Comparison of ENCODE assay signal across 14 mouse cellular contexts in genomic region chr9:122837216-122837615, GRCm38 (mm10). TPM values are rescaled to one million over a fixed set of nuclear protein-coding genes. Genes with fewer than 3 reads are reported as not detected.
A peak's percentile ranks its signal among the peaks of the same experiment; 100 is the strongest.
DNase-seq lines count a peak whose midpoint lies in the region; ATAC-seq and TF ChIP-seq lines count a peak whose summit lies in the region.
"Had no signal": no experiment of that assay in that cellular context is flagged by ENCODE, and none has a peak within 500 bp of the region (broad histone marks: within the 10 kb centered on the region; RNA-seq: fewer than 3 reads in every experiment).

No protein-coding gene starts in this region.

- no peak overlapping the region for H3K4me2 ChIP-seq in hindbrain, embryonic 12.5 days (replicated peaks)
- no peak overlapping the region for H3K4me2 ChIP-seq in hindbrain, embryonic 11.5 days (replicated peaks; ENCODE audit: low read depth, low read length)
- 0 out of 2 replicates have a peak overlapping the region, but pooled peaks have one; percentile 28 for H3K4me2 ChIP-seq in embryonic facial prominence, embryonic 15.5 days (replicated peaks)
- peak overlapping the region; percentile 22; the same call in 1 of the 2 replicates for H3K4me2 ChIP-seq in limb, embryonic 14.5 days (replicated peaks; ENCODE audit: low read depth, low read length, severe bottlenecking)
- H3K4me2 ChIP-seq: neural tube, embryonic 12.5 days had no signal

- peaks cover 9% of the 10 kb centered on the region for H3K36me3 ChIP-seq in hindbrain, embryonic 12.5 days
- no peaks in the 10 kb centered on the region for H3K36me3 ChIP-seq in hindbrain, embryonic 11.5 days (ENCODE audit: control insufficient read depth, insufficient read depth, low read length)
- H3K36me3 ChIP-seq in E14TG2a.4 (ENCODE audit: insufficient read depth, low read length) = 0 out of 2 replicates have a peak, but pooled peaks cover 3% of the 10 kb centered on the region
- H3K36me3 ChIP-seq in embryonic facial prominence, embryonic 15.5 days = peaks cover 8% of the 10 kb centered on the region
- peaks cover 13% of the 10 kb centered on the region for H3K36me3 ChIP-seq in limb, embryonic 14.5 days (ENCODE audit: control insufficient read depth, insufficient read depth, low read length)

- H3K4me1 ChIP-seq in hindbrain, embryonic 12.5 days = peaks cover 8% of the 10 kb centered on the region
- H3K4me1 ChIP-seq in hindbrain, embryonic 11.5 days (replicated peaks; ENCODE audit: control insufficient read depth, insufficient read depth, low read length) = no peaks in the 10 kb centered on the region
- peaks cover 24% of the 10 kb centered on the region for H3K4me1 ChIP-seq in E14TG2a.4 (replicated peaks; ENCODE audit: low read depth, low read length)
- H3K4me1 ChIP-seq in embryonic facial prominence, embryonic 15.5 days = peaks cover 21% of the 10 kb centered on the region
- peaks cover 23% of the 10 kb centered on the region for H3K4me1 ChIP-seq in limb, embryonic 14.5 days (ENCODE audit: control insufficient read depth, insufficient read depth, low read length)

- no peaks in the 10 kb centered on the region for H3K9me3 ChIP-seq in hindbrain, embryonic 12.5 days (replicated peaks)
- H3K9me3 ChIP-seq in hindbrain, embryonic 11.5 days (ENCODE audit: control insufficient read depth, low read length) = no peaks in the 10 kb centered on the region
- peaks cover 3% of the 10 kb centered on the region; the same call in 1 of the 2 replicates for H3K9me3 ChIP-seq in E14TG2a.4 (ENCODE audit: low read length)
- H3K9me3 ChIP-seq in embryonic facial prominence, embryonic 15.5 days (replicated peaks) = no peaks in the 10 kb centered on the region
- no peaks in the 10 kb centered on the region for H3K9me3 ChIP-seq in limb, embryonic 14.5 days (ENCODE audit: control insufficient read depth, low read length)
- H3K9me3 ChIP-seq: neural tube, embryonic 12.5 days had no signal

- no peak overlapping the region for H3K9ac ChIP-seq in hindbrain, embryonic 12.5 days
- H3K9ac ChIP-seq in hindbrain, embryonic 11.5 days (ENCODE audit: low read depth, low read length) = no peak overlapping the region
- H3K9ac ChIP-seq in embryonic facial prominence, embryonic 15.5 days = no peak overlapping the region
- H3K9ac ChIP-seq in limb, embryonic 14.5 days (ENCODE audit: low read depth, low read length, severe bottlenecking) = no peak overlapping the region
- H3K9ac ChIP-seq: neural tube, embryonic 12.5 days had no signal

- peak overlapping the region; percentile 49 for H3K27ac ChIP-seq in hindbrain, embryonic 12.5 days
- H3K27ac ChIP-seq in hindbrain, embryonic 11.5 days (ENCODE audit: low read depth, low read length) = no peak overlapping the region
- peak overlapping the region; percentile 73 for H3K27ac ChIP-seq in embryonic facial prominence, embryonic 15.5 days (replicated peaks)
- peak overlapping the region; percentile 79 for H3K27ac ChIP-seq in limb, embryonic 14.5 days (replicated peaks; ENCODE audit: low read depth, low read length)
- H3K27ac ChIP-seq: neural tube, embryonic 12.5 days had no signal

- no peak for TF ChIP-seq CTCF in E14TG2a.4 (conservative IDR thresholded peaks at IDR 0.05; ENCODE audit: low read length)

- WGBS in hindbrain, embryonic 12.5 days = 89% methylated on average over 4 of the region's 4 CpGs
- 86% methylated on average over 4 of the region's 4 CpGs for WGBS in hindbrain, embryonic 11.5 days
- WGBS in embryonic facial prominence, embryonic 15.5 days = 76% methylated on average over 4 of the region's 4 CpGs
- WGBS in limb, embryonic 14.5 days = 65% methylated on average over 4 of the region's 4 CpGs

- peak; percentile 35; the same call in 1 of the 2 replicates for ATAC-seq in hindbrain, embryonic 12.5 days (ENCODE audit: low FRiP score)
- ATAC-seq in hindbrain, embryonic 11.5 days (ENCODE audit: low FRiP score) = no peak
- no peak for ATAC-seq in embryonic facial prominence, embryonic 15.5 days (ENCODE audit: insufficient number of reproducible peaks, low FRiP score, low TSS enrichment, low read depth)
- ATAC-seq in limb, embryonic 14.5 days (ENCODE audit: low FRiP score, low read depth) = no peak
- ATAC-seq in monocyte, adult 5-6 weeks (replicated peaks; ENCODE audit: insufficient number of reproducible peaks, low FRiP score, low TSS enrichment, poor library complexity, severe bottlenecking) = no peak

- DNase-seq in hindbrain, embryonic 11.5 days (ENCODE audit: low spot score) = no peak
- no peak for DNase-seq in limb, embryonic 14.5 days (ENCODE audit: low spot score)
- no peak for DNase-seq in layer of hippocampus, adult 11-12 months (ENCODE audit: low spot score)

- no peaks in the 10 kb centered on the region for H3K27me3 ChIP-seq in hindbrain, embryonic 12.5 days
- no peaks in the 10 kb centered on the region for H3K27me3 ChIP-seq in hindbrain, embryonic 11.5 days (ENCODE audit: control insufficient read depth, insufficient read depth, low read length)
- H3K27me3 ChIP-seq in E14TG2a.4 (ENCODE audit: insufficient read depth, low read length) = no peaks in the 10 kb centered on the region
- H3K27me3 ChIP-seq in embryonic facial prominence, embryonic 15.5 days = no peaks in the 10 kb centered on the region
- no peaks in the 10 kb centered on the region for H3K27me3 ChIP-seq in limb, embryonic 14.5 days (ENCODE audit: control insufficient read depth, insufficient read depth, low read length)
- H3K27me3 ChIP-seq: neural tube, embryonic 12.5 days had no signal

- TF ChIP-seq POLR2A in limb, embryonic 14.5 days (IDR thresholded peaks at IDR 0.05; ENCODE audit: borderline replicate concordance, extremely low read depth, insufficient read depth, insufficient read length) = no peak

- no peak overlapping the region for H3K4me3 ChIP-seq in hindbrain, embryonic 12.5 days
- no peak overlapping the region for H3K4me3 ChIP-seq in hindbrain, embryonic 11.5 days (ENCODE audit: low read depth, low read length)
- H3K4me3 ChIP-seq in E14TG2a.4 (replicated peaks; ENCODE audit: low read length) = peak overlapping the region; percentile 43; the same call in 1 of the 2 replicates
- no peak overlapping the region for H3K4me3 ChIP-seq in embryonic facial prominence, embryonic 15.5 days (replicated peaks)
- no peak overlapping the region for H3K4me3 ChIP-seq in limb, embryonic 14.5 days (replicated peaks; ENCODE audit: low read length)
- H3K4me3 ChIP-seq: neural tube, embryonic 12.5 days had no signal

RNA-seq across cellular contexts. Expression of gene Gm35549, which starts 6.6 kb away (rescaled TPM):
- 1.1 TPM in 2 replicates for polyA plus RNA-seq in hindbrain, embryonic 12.5 days (2016; fragmentation: Nextera tagmentation; extraction: Ambion mirVana)
- 0.62 TPM in 1 of 2 replicates, not detected in the other for polyA plus RNA-seq in hindbrain, embryonic 11.5 days (2014; fragmentation: Nextera tagmentation; extraction: Ambion mirVana)
- polyA plus RNA-seq in embryonic facial prominence, embryonic 15.5 days (2015; fragmentation: Nextera tagmentation; extraction: Ambion mirVana) = 0.85 and 1.1 TPM in 2 replicates
- not detected in 2 replicates for polyA plus RNA-seq in limb, embryonic 14.5 days (2012; rRNA removed)
- polyA plus RNA-seq in limb, embryonic 14.5 days (2014; fragmentation: Nextera tagmentation; extraction: Ambion mirVana) = 0.45 and 0.82 TPM in 2 replicates
- total RNA-seq in monocyte, adult 5-6 weeks (2017) = not detected in 3 replicates
- total RNA-seq: adrenal gland, postnatal 36 days; heart, adult 18-20 months; layer of hippocampus, postnatal 10 days; megakaryocyte progenitor cell, adult 5-6 weeks had no signal
- polyA plus RNA-seq: kidney, adult 2 months; limb, embryonic 11.5 days had no signal

RNA-seq across cellular contexts. Expression of gene Zfp445, which starts 28.6 kb away (rescaled TPM):
- polyA plus RNA-seq in hindbrain, embryonic 12.5 days (2016; fragmentation: Nextera tagmentation; extraction: Ambion mirVana) = 115 and 120 TPM in 2 replicates
- 75.0 and 77.3 TPM in 2 replicates for polyA plus RNA-seq in hindbrain, embryonic 11.5 days (2014; fragmentation: Nextera tagmentation; extraction: Ambion mirVana)
- polyA plus RNA-seq in embryonic facial prominence, embryonic 15.5 days (2015; fragmentation: Nextera tagmentation; extraction: Ambion mirVana) = 61.4 and 63.9 TPM in 2 replicates
- polyA plus RNA-seq in limb, embryonic 14.5 days (2012; rRNA removed) = 117 and 119 TPM in 2 replicates
- polyA plus RNA-seq in limb, embryonic 14.5 days (2014; fragmentation: Nextera tagmentation; extraction: Ambion mirVana) = 60.4 and 65.2 TPM in 2 replicates
- total RNA-seq in monocyte, adult 5-6 weeks (2017) = 75.8 to 125 TPM (median 95.0 TPM) in 3 replicates

RNA-seq across cellular contexts. Expression of gene Tcaim, which starts 31.9 kb away (rescaled TPM):
- polyA plus RNA-seq in hindbrain, embryonic 12.5 days (2016; fragmentation: Nextera tagmentation; extraction: Ambion mirVana) = 8.1 and 9.3 TPM in 2 replicates
- polyA plus RNA-seq in hindbrain, embryonic 11.5 days (2014; fragmentation: Nextera tagmentation; extraction: Ambion mirVana) = 6.5 and 7.6 TPM in 2 replicates
- 7.5 and 7.7 TPM in 2 replicates for polyA plus RNA-seq in embryonic facial prominence, embryonic 15.5 days (2015; fragmentation: Nextera tagmentation; extraction: Ambion mirVana)
- 6.1 and 6.6 TPM in 2 replicates for polyA plus RNA-seq in limb, embryonic 14.5 days (2012; rRNA removed)
- polyA plus RNA-seq in limb, embryonic 14.5 days (2014; fragmentation: Nextera tagmentation; extraction: Ambion mirVana) = 7.3 and 7.8 TPM in 2 replicates
- total RNA-seq in monocyte, adult 5-6 weeks (2017) = 6.7 to 12.6 TPM (median 7.8 TPM) in 3 replicates

RNA-seq across cellular contexts. Expression of gene Zkscan7, which starts 48.3 kb away (rescaled TPM):
- 5.7 and 6.3 TPM in 2 replicates for polyA plus RNA-seq in hindbrain, embryonic 12.5 days (2016; fragmentation: Nextera tagmentation; extraction: Ambion mirVana)
- 3.7 and 3.9 TPM in 2 replicates for polyA plus RNA-seq in hindbrain, embryonic 11.5 days (2014; fragmentation: Nextera tagmentation; extraction: Ambion mirVana)
- polyA plus RNA-seq in embryonic facial prominence, embryonic 15.5 days (2015; fragmentation: Nextera tagmentation; extraction: Ambion mirVana) = 5.3 and 6.5 TPM in 2 replicates
- 9.1 and 9.3 TPM in 2 replicates for polyA plus RNA-seq in limb, embryonic 14.5 days (2012; rRNA removed)
- 2.6 and 3.2 TPM in 2 replicates for polyA plus RNA-seq in limb, embryonic 14.5 days (2014; fragmentation: Nextera tagmentation; extraction: Ambion mirVana)
- total RNA-seq in monocyte, adult 5-6 weeks (2017) = 3.0 to 13.1 TPM (median 4.2 TPM) in 3 replicates

Comparison
In these comparisons a context has a peak if more than half of its experiments do, and no peak if none do; other contexts are left out.
1. H3K4me2 ChIP-seq: peak in embryonic facial prominence, embryonic 15.5 days (single experiment) and limb, embryonic 14.5 days (single experiment); none in hindbrain, embryonic 12.5 days (single experiment) and hindbrain, embryonic 11.5 days (single experiment).